Mouse (Mus musculus): ENCODE results near the gene Sult2a1. TPM values are rescaled to one million over a fixed set of nuclear protein-coding genes. Genes with fewer than 3 reads are reported as not detected.
"Not testable (repeated sequence)": the region's sequence is repeated elsewhere in the genome, so short reads cannot be mapped to it uniquely, and the experiment has no call there.

Sult2a1 gene
- polyA plus RNA-seq (2012; rRNA removed) = not detected in 2 replicates

- DNase-seq = not testable (repeated sequence)
- 85% methylated on average over 1 of the region's 2 CpGs for WGBS
Measured at GRCm38 (mm10) chr7:13837309-13837708, at the start of gene Sult2a1. Gene Sult2a1, minus strand, starts transcription at chr7:13837409.

DNA sequence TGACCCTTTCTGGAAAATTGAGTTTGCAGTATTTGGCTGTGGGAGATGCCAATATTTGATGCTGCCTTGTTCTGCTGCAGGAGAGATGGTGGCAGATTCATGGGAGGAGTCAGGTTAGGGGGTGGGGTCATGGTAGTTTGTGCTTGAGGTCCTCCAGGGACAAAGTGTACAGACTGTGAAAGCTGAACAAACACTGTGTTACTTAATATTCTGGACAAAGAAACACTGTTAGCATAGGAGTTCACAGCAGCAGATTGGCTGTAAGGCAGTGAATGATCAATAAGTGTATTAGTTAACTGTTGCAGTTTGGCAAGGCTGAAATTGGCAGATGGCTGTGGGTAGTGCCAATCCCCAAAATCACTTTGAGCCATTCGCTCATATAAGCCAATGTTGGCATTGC, 23.3 kb downstream of the Sult2a1 start:
- 81% methylated on average over 1 of the region's 1 CpGs for WGBS
- H3K27me3 ChIP-seq (ENCODE audit: control insufficient read depth, insufficient read depth, low read length) = no peaks in the 10 kb centered on the region
- TF ChIP-seq POLR2A (IDR thresholded peaks at IDR 0.05; ENCODE audit: borderline replicate concordance, insufficient read depth, low read length) (no peak), CTCF (IDR thresholded peaks at IDR 0.05; ENCODE audit: borderline replicate concordance, insufficient read depth, low read depth, low read length) (no peak)
- no peak overlapping the region for H3K27ac ChIP-seq (ENCODE audit: insufficient read depth, low read length)
- no peak overlapping the region for H3K4me3 ChIP-seq (replicated peaks; ENCODE audit: insufficient read depth, low read depth, low read length)
- H3K4me1 ChIP-seq (ENCODE audit: control insufficient read depth, insufficient read depth, low read length) = no peaks in the 10 kb centered on the region
- DNase-seq = no peak

More at GRCm38 (mm10) chr7:13837309-13837708, at the start of gene Sult2a1:
- not testable (repeated sequence) for H3K4me3 ChIP-seq (replicated peaks; ENCODE audit: insufficient read depth, low read depth, low read length); H3K4me1 ChIP-seq (ENCODE audit: control insufficient read depth, insufficient read depth, low read length); H3K27ac ChIP-seq (ENCODE audit: insufficient read depth, low read length); H3K27me3 ChIP-seq (ENCODE audit: control insufficient read depth, insufficient read depth, low read length)

Other genes with a start within 250 kb of the Sult2a1 start
- not detected in 2 replicates for gene Sult2a5, start 213.4 kb downstream of the Sult2a1 start, polyA plus RNA-seq (2012; rRNA removed)
- gene Sult2a2, start 103.9 kb downstream of the Sult2a1 start, polyA plus RNA-seq (2012; rRNA removed) = not detected in 2 replicates
- gene Sult2a4, start 152.2 kb upstream of the Sult2a1 start, polyA plus RNA-seq (2012; rRNA removed) = not detected in 2 replicates

All from cerebellum, adult 2 months (tissue).